Mouse (Mus musculus) right cerebral cortex, postnatal 10 days (tissue): ENCODE measurements at regions not wholly inside any gene's neighbourhood (a gene's known extent, or its start where the extent isn't known, plus 50 kb on each side); places are given as distances from the start of the nearest gene placed in this dataset.

Experiments
- DNase-seq, 2 experiments: peaks; one replicate each; pipeline ENCODE4 v3.0.0; 2021; ENCODE audit warnings: low spot score in 2 of 2

GRCm38 (mm10) chr12:58443007-58443406, 173.9 kb upstream of the Clec14a start:
- no peak for DNase-seq

DNA sequence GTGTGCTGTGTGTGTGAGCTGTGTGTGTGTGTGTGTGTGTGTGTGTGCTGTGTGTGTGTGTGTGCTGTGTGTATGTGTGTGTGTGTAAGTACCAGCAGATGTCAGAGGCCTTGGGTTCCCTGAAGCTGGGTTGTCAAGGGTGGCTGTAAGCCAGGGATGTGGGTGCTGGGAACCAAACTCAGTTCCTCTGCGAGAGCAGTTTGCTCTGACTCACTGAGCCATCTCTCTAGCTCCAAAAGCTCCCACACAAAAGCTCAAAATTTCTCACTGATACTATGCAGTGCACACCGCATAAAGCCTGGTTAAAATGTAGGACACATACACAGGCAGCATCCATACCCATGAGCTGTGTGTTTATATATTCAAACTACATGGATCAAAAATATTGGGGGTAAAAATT, 172.9 kb upstream of the Clec14a start:
- no peak for DNase-seq

DNA sequence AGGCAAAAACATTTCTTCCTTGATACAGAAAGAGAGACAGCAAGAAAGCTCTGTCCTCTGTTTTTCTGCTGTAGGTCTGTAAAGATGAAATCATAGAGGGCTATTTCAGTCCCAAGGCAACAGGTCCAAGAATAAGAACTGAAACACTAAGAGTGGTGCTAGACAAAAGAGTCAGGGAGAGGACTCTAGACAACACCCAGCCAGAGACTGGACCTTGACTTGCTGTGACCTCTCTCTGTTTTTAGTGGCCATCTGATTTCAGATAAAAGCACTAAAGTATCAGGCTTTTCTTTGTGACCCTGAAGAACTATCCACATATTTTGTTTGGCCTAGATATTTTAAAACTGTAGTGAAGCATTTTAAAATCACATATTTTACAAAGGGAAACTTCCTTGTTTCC, 171.6 kb upstream of the Clec14a start:
- DNase-seq, result no peak

DNA sequence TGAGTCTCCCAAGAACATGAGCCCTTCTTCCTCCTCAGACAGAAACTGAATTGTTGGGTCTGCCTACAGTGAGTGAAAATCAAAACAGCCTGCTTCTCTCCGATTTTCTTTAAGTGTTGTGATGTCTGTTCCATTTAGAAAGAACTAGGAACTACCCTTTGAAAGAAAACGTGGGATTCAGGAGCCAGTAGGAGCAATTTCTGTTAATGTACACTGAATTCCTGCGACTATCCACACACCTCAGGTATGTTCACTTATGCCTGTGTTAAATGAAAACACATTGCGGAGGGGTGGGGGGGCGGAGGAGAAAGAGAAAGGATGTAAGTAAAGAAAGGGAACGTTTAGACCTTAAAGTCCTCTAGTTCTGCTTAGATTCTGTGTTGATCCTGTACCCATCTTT, 167.9 kb upstream of the Clec14a start:
- no peak for DNase-seq

DNA sequence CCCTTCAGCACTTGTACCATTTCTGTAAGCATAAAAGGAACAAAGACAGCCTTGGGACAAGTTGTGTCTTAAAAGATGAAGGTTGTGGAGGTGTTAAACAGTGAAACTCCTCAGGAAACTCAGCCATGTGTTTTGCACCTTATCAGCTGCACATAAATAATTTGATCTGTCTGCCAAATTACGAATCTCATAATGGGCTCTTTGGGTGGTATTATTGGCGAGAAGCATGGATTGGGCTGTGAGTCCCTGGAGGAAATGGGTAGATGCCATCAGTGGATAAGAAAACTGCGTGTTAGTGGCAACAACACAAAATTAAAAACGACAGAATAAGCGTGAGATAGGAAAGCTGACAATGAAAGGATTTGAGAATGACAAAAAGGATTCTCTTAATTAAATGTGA, 165.4 kb upstream of the Clec14a start:
- DNase-seq, result no peak

DNA sequence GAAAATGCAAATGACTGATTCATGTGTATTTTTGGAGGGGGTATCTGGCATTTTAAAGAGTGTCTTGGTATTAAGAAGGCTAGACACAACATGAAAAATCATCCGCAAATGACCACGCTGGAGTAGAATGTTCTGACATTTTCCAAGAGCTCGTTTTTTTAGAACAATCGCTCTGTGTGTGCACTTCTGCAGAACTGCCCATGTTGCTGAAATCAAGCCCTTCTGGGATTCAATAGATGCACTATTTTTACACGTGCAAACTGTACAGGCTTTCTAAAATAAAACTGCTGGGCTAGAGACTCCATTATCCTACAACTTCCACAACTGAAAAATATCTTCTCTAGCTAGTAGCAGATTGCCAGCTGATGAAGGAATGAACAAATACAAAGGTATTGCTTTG, 160.8 kb upstream of the Clec14a start:
- DNase-seq, result peak in 1 of 2 experiments; percentile 51

GRCm38 (mm10) chr12:58426758-58427157, 157.7 kb upstream of the Clec14a start:
- peak in 1 of 2 experiments; percentile 50 for DNase-seq

- no peak for DNase-seq
Observed at GRCm38 (mm10) chr12:58425961-58426360, 156.9 kb upstream of the Clec14a start.

GRCm38 (mm10) chr12:58423581-58423980, 154.5 kb upstream of the Clec14a start:
- DNase-seq, result no peak

GRCm38 (mm10) chr12:58401904-58402303, 132.8 kb upstream of the Clec14a start:
- DNase-seq, result peak in 1 of 2 experiments; percentile 23

- DNase-seq, result no peak
Observed at GRCm38 (mm10) chr12:58360258-58360657, 91.2 kb upstream of the Clec14a start.

DNA sequence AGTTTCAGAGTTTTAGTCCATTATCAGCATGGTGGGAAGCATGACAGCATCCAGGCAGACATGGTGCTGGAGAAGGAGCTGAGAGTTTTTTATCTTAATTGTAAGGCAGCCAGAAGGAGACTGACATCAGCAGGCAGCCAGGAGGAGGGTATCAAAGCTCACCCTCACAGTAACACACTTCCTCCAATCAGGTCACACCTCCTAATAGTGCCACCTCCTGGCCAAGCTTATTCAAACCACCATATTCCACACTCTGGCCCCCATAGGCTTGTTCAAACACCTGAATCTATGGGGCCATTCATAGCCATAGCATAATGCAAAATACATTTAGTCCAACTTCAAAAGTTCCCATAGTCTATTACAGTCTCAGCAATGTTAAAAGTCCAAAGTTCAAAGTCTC, 65.1 kb upstream of the Clec14a start:
- no peak for DNase-seq

- DNase-seq, result no peak
Observed at GRCm38 (mm10) chr12:58329913-58330312, 60.8 kb upstream of the Clec14a start.

DNA sequence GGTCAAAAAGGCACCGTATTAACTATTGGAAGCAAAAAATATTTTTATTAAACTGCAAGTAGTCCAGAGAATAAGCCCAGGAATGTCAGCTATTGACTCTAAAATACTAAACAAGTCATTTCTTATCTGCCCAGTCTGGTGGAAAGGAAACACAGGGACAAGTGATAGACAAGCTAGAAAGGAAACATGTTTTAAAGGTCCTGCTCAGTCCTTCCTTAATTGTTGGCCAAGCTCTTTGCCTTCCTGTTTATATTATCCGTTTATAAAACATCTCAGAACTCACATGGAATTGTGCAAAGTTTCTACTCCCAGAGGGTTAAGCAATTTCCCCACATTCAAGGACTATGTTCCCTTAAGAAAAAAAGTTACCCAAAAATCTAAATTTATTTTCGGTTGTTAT, 54.9 kb upstream of the Clec14a start:
- no peak for DNase-seq
